Mouse (Mus musculus) MEL (cell line): ENCODE results near the gene Map3k6. TPM values are rescaled to one million over a fixed set of nuclear protein-coding genes. Genes with fewer than 3 reads are reported as not detected.

Experiments used
- DNase-seq: peaks from one replicate; pipeline ENCODE4 v3.0.0; 2011; ENCODE audit warnings: low read depth, low spot score
- H3K27ac ChIP-seq: 2 replicates; pipeline ENCODE4 v1.5.1; 2012; ENCODE audit warnings: low read depth, mild to moderate bottlenecking, control low read depth, low read length, moderate library complexity; ENCODE audit not compliant: control insufficient read depth
- H3K27me3 ChIP-seq, 2 experiments: fragments of 150-350 bp in 1 of 2; sonication (generic) in 1 of 2; 2 replicates each; pipeline ENCODE4 v1.6.1; 2012; ENCODE audit warnings: low read length in 2 of 2, mild to moderate bottlenecking in 2 of 2, improper control_type of control experiment in 1 of 2, moderate library complexity in 1 of 2; ENCODE audit not compliant: insufficient read depth in 2 of 2, control insufficient read depth in 1 of 2
- H3K36me3 ChIP-seq, 2 experiments: 2 replicates each; pipeline ENCODE4 v1.6.1; 2012 to 2014; ENCODE audit warnings: low read length in 2 of 2, improper control_type of control experiment in 1 of 2, inconsistent platforms in 1 of 2, mild to moderate bottlenecking in 1 of 2; ENCODE audit not compliant: insufficient read depth in 2 of 2, control insufficient read depth in 1 of 2
- H3K4me1 ChIP-seq, 2 experiments: fragments of 150-350 bp in 1 of 2; sonication (generic) in 1 of 2; 2 replicates each; pipeline ENCODE4 v1.6.1; 2012; ENCODE audit warnings: low read length in 2 of 2, improper control_type of control experiment in 1 of 2, mild to moderate bottlenecking in 1 of 2; ENCODE audit not compliant: insufficient read depth in 2 of 2, control insufficient read depth in 1 of 2
- H3K4me3 ChIP-seq, 2 experiments: fragments of 150-350 bp in 1 of 2; sonication (generic) in 1 of 2; 2 replicates each; pipeline ENCODE4 v1.5.1; 2012; ENCODE audit warnings: low read depth in 2 of 2, low read length in 2 of 2, mild to moderate bottlenecking in 2 of 2, moderate library complexity in 2 of 2, control low read depth in 1 of 2, improper control_type of control experiment in 1 of 2; ENCODE audit not compliant: control insufficient read depth in 1 of 2, insufficient read depth in 1 of 2
- H3K79me2 ChIP-seq: 2 replicates; pipeline ENCODE4 v1.6.1; 2012; ENCODE audit warnings: mild to moderate bottlenecking, low read length, moderate library complexity; ENCODE audit not compliant: control insufficient read depth, poor library complexity, insufficient read depth
- H3K9ac ChIP-seq: 2 replicates; pipeline ENCODE4 v1.6.1; 2012; ENCODE audit warnings: low read depth, mild to moderate bottlenecking, control low read depth, low read length, moderate library complexity; ENCODE audit not compliant: control insufficient read depth, poor library complexity, severe bottlenecking
- H3K9me3 ChIP-seq: fragments of 150-350 bp; sonication (generic); replicated peaks from 2 replicates; pipeline ENCODE4 v1.6.1; 2012; ENCODE audit warnings: mild to moderate bottlenecking, low read length, improper control_type of control experiment, moderate library complexity; ENCODE audit not compliant: insufficient read depth
- CHD1 ChIP-seq: IDR thresholded peaks from 2 replicates; pipeline ENCODE4 v1.6.1; 2012; ENCODE audit warnings: low read depth, mild to moderate bottlenecking, inconsistent platforms, low read length, improper control_type of control experiment
- CHD2 ChIP-seq: IDR thresholded peaks from 2 replicates; pipeline ENCODE4 v1.6.1; 2011; ENCODE audit warnings: low read length, improper control_type of control experiment
- E2F4 ChIP-seq: IDR thresholded peaks from 2 replicates; pipeline ENCODE4 v1.6.1; 2011; ENCODE audit warnings: low read depth, low read length, improper control_type of control experiment, borderline replicate concordance
- EP300 ChIP-seq, 2 experiments: IDR thresholded peaks; 2 replicates each; pipeline ENCODE4 v1.6.1; 2011; ENCODE audit warnings: improper control_type of control experiment in 2 of 2, low read length in 2 of 2, low read depth in 1 of 2, mild to moderate bottlenecking in 1 of 2
- ETS1 ChIP-seq: IDR thresholded peaks from 2 replicates; pipeline ENCODE4 v1.6.1; 2012; ENCODE audit warnings: low read depth, mild to moderate bottlenecking, inconsistent platforms, low read length, improper control_type of control experiment, moderate library complexity
- GATA1 ChIP-seq: IDR thresholded peaks from 2 replicates; pipeline ENCODE4 v1.6.1; 2011; ENCODE audit warnings: low read depth, low read length, improper control_type of control experiment
- KAT2A ChIP-seq: conservative IDR thresholded peaks from 2 replicates; pipeline ENCODE4 v1.6.1; 2012; ENCODE audit warnings: low read depth, low read length, improper control_type of control experiment, inconsistent platforms
- MAX ChIP-seq: IDR thresholded peaks from 2 replicates; pipeline ENCODE4 v1.6.1; 2011; ENCODE audit warnings: low read length, improper control_type of control experiment
- MAZ ChIP-seq: IDR thresholded peaks from 2 replicates; pipeline ENCODE4 v1.6.1; 2012; ENCODE audit warnings: low read depth, mild to moderate bottlenecking, inconsistent platforms, low read length, improper control_type of control experiment
- MEF2A ChIP-seq: IDR thresholded peaks from 2 replicates; pipeline ENCODE4 v1.6.1; 2014; ENCODE audit warnings: low read depth, mild to moderate bottlenecking, inconsistent platforms, low read length, improper control_type of control experiment; ENCODE audit not compliant: poor library complexity, insufficient replicate concordance, severe bottlenecking; ENCODE audit errors: extremely low read depth
- MYB ChIP-seq: IDR thresholded peaks from 2 replicates; pipeline ENCODE4 v1.6.1; 2011; ENCODE audit warnings: mild to moderate bottlenecking, low read depth, low read length, improper control_type of control experiment
- MYC ChIP-seq: IDR thresholded peaks from 2 replicates; pipeline ENCODE4 v1.6.1; 2011; ENCODE audit warnings: low read depth, mild to moderate bottlenecking, low read length, improper control_type of control experiment, moderate library complexity
- POLR2AphosphoS5 ChIP-seq: IDR thresholded peaks from 2 replicates; pipeline ENCODE4 v1.6.1; 2012; ENCODE audit warnings: low read depth, borderline replicate concordance, mild to moderate bottlenecking, inconsistent platforms, low read length, moderate library complexity, mixed read lengths
- RAD21 ChIP-seq: IDR thresholded peaks from 2 replicates; pipeline ENCODE4 v1.6.1; 2011; ENCODE audit warnings: mild to moderate bottlenecking, low read depth, low read length, improper control_type of control experiment
- RCOR1 ChIP-seq: IDR thresholded peaks from 2 replicates; pipeline ENCODE4 v1.6.1; 2012; ENCODE audit warnings: low read depth, mild to moderate bottlenecking, inconsistent platforms, low read length, improper control_type of control experiment
- SMC3 ChIP-seq: IDR thresholded peaks from 2 replicates; pipeline ENCODE4 v1.6.1; 2011; ENCODE audit warnings: low read depth, low read length, improper control_type of control experiment
- TAL1 ChIP-seq: IDR thresholded peaks from 2 replicates; pipeline ENCODE4 v1.6.1; 2012; ENCODE audit warnings: mild to moderate bottlenecking, inconsistent platforms, low read length, moderate library complexity, mixed read lengths
- UBTF ChIP-seq: IDR thresholded peaks from 2 replicates; pipeline ENCODE4 v1.6.1; 2012; ENCODE audit warnings: low read depth, mild to moderate bottlenecking, inconsistent platforms, low read length, improper control_type of control experiment, moderate library complexity, borderline replicate concordance; ENCODE audit not compliant: insufficient read depth
- USF1 ChIP-seq: IDR thresholded peaks from 2 replicates; pipeline ENCODE4 v1.6.1; 2014; ENCODE audit warnings: low read depth, mild to moderate bottlenecking, inconsistent platforms, low read length, improper control_type of control experiment, moderate library complexity
- ZC3H11A ChIP-seq: IDR thresholded peaks from 2 replicates; pipeline ENCODE4 v1.6.1; 2012; ENCODE audit warnings: low read depth, mild to moderate bottlenecking, inconsistent platforms, low read length, improper control_type of control experiment
- ZKSCAN1 ChIP-seq: IDR thresholded peaks from 2 replicates; pipeline ENCODE4 v1.6.1; 2012; ENCODE audit warnings: low read depth, mild to moderate bottlenecking, inconsistent platforms, low read length, improper control_type of control experiment, moderate library complexity
- ZMIZ1 ChIP-seq: IDR thresholded peaks from 2 replicates; pipeline ENCODE4 v1.6.1; 2012; ENCODE audit warnings: low read depth, mild to moderate bottlenecking, inconsistent platforms, low read length, improper control_type of control experiment, moderate library complexity
- ZNF384 ChIP-seq: IDR thresholded peaks from 2 replicates; pipeline ENCODE4 v1.6.1; 2012; ENCODE audit warnings: low read depth, mild to moderate bottlenecking, inconsistent platforms, low read length, improper control_type of control experiment
- polyA plus RNA-seq, 2 experiments: library from polyadenylated mRNA; stranded (reverse) in 1 of 2; unstranded in 1 of 2; fragments of >175 nt in 1 of 2; fragments of >200 nt in 1 of 2; gene quantifications; 2 replicates each; pipeline versions ENCODE4 v1.2.1 to v1.2.4; 2012; ENCODE audit warnings: low replicate concordance in 2 of 2, low read depth in 1 of 2; ENCODE audit not compliant: insufficient read length in 2 of 2, insufficient read depth in 1 of 2, missing spikeins in 1 of 2
- total RNA-seq: library from RNA; depleted of rRNA; stranded (reverse); fragments of 300-350 nt; gene quantifications from 2 replicates; pipeline ENCODE4 v1.2.3, GENCODE M21; 2012

The Map3k6 gene
- total and polyA plus RNA-seq, 3 experiments, result 19.1 to 21.9 TPM; not detected in 1

DNA sequence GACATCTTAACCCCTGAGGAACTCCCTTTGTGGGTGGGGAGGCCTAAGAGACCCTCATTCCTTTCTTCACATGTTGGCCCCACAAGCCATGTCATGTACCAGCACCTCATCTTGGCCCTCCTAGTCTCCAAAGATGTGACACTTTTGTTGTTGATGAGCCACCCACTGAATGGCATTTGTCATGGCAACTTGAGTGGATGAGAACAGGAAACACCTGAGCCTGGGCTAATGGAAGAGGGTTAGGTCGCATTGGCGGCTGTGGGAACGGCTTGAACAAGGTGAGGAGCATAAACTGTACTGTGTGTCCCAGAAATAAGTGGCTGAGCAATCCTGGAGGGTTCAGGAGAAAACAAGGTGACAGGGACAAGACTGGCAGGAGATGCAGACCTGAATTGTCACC, 28.3 kb downstream of the Map3k6 start:
- TF ChIP-seq RCOR1, result no peak
- no peak for TF ChIP-seq KAT2A
- TF ChIP-seq MYC, result no peak
- no peak for TF ChIP-seq MYB
- no peak for TF ChIP-seq CHD1
- no peak for TF ChIP-seq GATA1
- TF ChIP-seq RAD21, result no peak
- TF ChIP-seq ZNF384, result no peak
- H3K9me3 ChIP-seq, result no peaks in the 10 kb centered on the region
- H3K9ac ChIP-seq, result no peak overlapping the region
- H3K4me1 ChIP-seq, result no peaks in the 10 kb centered on the region
- no peaks in the 10 kb centered on the region; a peak in 2 of 4 replicates for H3K36me3 ChIP-seq
- H3K4me3 ChIP-seq, result no peak overlapping the region
- DNase-seq, result no peak
- no peaks in the 10 kb centered on the region for H3K27me3 ChIP-seq
- peaks cover 7% of the 10 kb centered on the region for H3K79me2 ChIP-seq
- H3K27ac ChIP-seq, result no peak overlapping the region

DNA sequence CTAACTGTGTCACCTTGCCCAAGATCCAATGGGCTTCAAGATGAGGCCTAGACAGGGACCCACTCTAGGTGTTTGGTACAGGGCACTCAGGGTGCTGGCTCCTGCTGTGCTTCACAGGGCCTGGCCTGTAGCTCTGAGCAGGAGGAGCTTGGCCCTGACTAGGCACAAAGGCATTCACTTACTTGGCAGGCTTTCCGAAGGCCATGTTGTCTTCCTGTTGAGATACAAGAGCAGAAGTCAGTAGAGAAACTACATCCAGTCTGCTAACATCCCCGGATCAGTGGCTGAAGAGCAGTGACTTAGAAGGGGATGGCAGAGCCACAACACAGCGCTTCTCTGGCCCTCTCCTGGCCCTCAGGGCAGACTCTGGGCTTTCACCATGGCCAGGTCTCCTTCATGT, 29.0 kb downstream of the Map3k6 start:
- Histone ChIP-seq H3K9me3 (no peaks in the 10 kb centered on the region), H3K4me1 (no peaks in the 10 kb centered on the region), H3K27me3 (no peaks in the 10 kb centered on the region), H3K36me3 (no peaks in the 10 kb centered on the region; a peak in 2 of 4 replicates), H3K9ac (no peak overlapping the region), H3K27ac (no peak overlapping the region), H3K79me2 (peaks cover 9% of the 10 kb centered on the region), H3K4me3 (no peak overlapping the region)
- TF ChIP-seq SMC3 (no peak), CHD2 (no peak), CHD1 (no peak), ZKSCAN1 (no peak), UBTF (no peak), EP300 (IDR thresholded peaks at IDR 0.05; ENCODE audit: low read depth in 1 of 2, low read length in 2 of 2) (no peak), USF1 (no peak), ZC3H11A (no peak), TAL1 (no peak)
- DNase-seq, result no peak

DNA sequence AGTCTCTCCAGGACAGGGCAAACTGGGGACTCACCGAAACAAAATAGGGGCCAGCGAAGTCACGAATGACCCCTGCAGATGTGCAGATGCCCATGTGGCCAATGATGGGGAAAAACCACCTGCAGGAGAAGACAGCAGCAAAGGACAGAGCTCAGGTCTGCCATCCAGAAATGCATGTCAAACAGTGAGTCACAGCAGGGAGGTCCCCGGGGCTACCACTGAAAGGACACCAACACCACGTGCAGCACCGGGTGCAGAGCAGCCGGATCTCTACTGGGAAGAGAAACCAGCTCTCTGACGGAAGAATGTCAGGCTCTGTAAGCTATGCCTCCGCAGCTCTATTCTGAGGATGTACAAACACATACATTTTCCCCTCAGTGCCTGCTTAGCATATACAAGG, 30.3 kb downstream of the Map3k6 start:
- no peak overlapping the region for H3K4me3 ChIP-seq
- peaks cover 0 to 2% of the 10 kb centered on the region in 2 experiments; a peak in 2 of 4 replicates for H3K36me3 ChIP-seq
- no peak for DNase-seq

More for the DNA sequence above, 30.3 kb downstream of the Map3k6 start:
- Histone ChIP-seq H3K4me1 (no peaks in the 10 kb centered on the region), H3K9ac (no peak overlapping the region), H3K27ac (no peak overlapping the region), H3K27me3 (no peaks in the 10 kb centered on the region), H3K79me2 (peaks cover 19% of the 10 kb centered on the region), H3K9me3 (no peaks in the 10 kb centered on the region)
- TF ChIP-seq E2F4 (no peak), SMC3 (no peak), ZMIZ1 (no peak), UBTF (no peak), MAZ (no peak), ETS1 (no peak), POLR2AphosphoS5 (no peak), RAD21 (no peak), ZC3H11A (no peak), MEF2A (no peak), MAX (no peak)
